Mouse (Mus musculus) fat pad, adult 2 months (tissue): ENCODE measurements around the gene Arf5.
A peak's percentile ranks its signal among the peaks of the same experiment; 100 is the strongest.

Experiments used
- DNase-seq: peaks from one replicate; pipeline ENCODE4 v3.0.0-alpha.2; 2011; ENCODE audit warnings: low read depth, low spot score; ENCODE audit errors: extremely low read depth

Arf5 gene

DNA sequence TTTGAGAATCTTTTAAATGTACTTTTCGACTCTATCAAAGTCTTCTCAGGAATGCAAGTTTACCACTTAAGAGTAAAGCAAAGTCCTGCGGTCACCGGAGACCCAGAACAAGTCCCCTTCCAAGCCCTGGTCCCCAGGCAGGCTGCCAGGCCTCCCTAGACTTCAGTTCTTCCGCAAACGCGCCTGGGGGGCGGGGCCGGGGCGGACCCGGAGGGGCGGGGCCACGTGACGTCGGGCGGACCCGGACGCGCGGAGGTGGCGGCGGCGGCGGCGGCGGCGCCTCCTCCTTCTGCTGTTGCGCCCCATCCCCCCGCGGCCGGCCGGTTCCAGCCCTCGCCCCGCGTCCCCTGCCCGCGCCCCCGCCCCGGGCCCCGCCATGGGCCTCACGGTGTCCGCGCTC lies at the start of gene Arf5:
Gene Arf5, plus strand, starts transcription at position 248 of the 400 bp plus-strand sequence.
- DNase-seq = no peak

DNA sequence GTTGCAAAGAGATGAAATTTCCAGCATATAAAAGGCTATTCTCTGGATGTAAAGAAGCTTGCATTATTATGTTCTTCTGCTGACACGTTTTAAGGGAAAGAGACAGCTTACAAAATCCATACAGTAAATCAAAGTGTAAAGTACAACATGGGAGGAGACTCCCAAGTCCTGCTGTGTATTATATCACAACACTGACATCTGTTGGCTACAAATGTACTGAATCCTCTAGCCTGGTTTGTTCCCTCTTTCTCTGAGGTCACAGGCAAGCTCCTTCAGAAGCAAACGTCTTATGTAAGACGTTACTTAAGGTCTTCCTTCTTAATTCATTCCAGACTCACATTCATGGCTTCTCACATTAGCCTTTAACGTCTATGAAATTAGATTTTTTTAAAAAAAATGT lies 41.4 kb upstream of the Arf5 start:
- DNase-seq = no peak

DNA sequence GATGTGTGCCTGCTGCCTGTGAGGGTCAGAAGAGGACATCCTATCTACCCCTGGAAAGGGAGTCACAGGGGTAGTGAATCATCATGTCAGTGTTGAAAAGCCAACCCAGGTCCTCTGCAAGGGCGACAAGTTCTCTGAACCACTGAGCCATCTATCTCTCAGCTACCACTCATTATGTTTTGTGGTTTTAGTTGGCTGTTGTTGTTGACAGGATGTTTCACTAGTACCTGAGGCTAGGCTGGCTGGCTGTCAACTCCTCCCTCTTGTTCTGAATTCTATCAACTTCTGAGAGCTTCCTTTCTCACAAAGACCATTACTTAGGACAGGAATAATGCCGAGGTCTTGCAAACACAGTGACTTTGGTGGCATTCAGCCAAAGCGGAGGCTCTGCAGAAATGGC lies 38.2 kb upstream of the Arf5 start:
- no peak for DNase-seq

DNA sequence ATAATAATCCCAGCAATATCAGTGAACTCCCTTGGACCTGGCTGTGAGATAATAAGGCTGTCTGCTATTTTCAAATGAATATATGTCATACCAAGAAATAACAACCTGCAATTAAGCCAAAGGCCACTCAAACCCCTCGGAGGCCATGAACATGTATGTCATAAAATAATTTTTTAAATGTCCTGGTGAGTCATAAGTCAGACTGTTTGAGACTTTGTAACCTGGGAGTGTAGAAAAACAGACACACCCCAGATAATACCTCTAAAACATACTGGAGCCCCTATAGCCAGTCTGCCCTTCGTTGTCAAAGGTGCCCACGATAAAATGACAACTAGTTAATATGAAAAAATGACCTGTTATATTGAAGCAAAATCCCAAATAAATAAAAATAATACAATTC lies 34.3 kb upstream of the Arf5 start:
- DNase-seq = no peak

DNA sequence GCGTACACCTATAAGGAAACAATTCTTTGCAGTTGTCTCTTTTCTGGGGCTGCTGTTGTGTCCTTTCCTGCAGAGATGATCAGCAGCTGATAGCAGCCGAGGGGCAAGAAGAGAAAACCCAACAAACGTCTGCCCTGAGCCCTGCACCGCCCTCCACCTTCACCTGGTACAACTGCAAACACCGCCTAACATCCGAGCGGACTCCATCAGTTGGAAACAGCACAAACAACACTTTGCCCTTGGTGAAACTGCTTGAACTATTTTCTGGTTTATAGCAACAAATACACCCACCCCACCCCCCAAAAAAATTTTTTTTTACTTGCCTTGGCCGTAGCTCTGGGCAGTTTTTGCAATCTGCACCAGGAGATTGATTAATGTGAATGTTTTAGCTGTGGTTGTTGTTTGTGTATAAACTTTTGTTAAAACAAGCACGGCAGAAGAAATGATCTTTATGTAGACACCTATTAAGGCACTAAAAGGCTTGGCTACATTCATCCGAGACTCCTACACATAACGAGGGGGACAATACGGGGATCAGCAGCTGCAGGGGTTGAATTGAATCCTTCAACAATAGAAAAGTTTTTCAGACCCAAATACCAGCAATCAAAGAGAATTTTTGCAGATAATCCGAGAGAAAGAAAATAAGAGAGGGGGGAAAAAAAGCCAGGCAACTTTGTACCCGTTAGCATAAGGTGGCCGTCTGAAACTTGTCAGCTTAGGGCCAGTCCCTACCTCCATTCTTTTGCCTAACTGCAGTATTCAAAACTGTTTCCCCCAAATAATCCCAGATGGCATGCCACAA lies 27.1 kb upstream of the Arf5 start:
- DNase-seq = no peak

DNA sequence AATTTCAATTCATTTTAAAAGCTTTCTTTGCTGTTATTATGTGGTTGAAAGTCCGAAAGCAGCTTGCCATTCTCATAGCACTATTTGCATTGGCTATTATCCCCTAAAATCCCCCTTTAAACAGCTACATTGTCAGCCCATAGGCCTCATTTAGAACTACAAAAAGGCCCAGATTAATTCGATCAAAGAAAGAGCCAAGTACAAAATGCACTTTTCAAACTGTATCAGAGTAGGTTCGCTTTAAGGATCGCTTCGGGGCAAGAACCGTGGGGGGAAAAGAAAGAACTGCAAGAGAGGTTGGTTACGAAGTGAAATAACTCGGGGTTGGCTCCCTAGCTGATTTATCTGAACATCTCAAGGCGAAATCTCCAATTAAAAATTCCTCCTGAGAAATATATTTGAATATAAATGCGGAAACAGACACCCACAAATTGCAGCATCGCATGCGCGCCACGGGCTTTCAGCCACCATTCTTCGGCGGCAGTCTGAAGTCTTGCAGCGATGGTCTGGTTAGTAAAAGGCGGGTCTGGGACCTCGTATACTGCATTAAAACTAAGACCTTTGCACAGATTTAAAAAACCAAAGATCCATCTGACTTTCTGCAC lies 26.4 kb upstream of the Arf5 start:
- DNase-seq = no peak

DNA sequence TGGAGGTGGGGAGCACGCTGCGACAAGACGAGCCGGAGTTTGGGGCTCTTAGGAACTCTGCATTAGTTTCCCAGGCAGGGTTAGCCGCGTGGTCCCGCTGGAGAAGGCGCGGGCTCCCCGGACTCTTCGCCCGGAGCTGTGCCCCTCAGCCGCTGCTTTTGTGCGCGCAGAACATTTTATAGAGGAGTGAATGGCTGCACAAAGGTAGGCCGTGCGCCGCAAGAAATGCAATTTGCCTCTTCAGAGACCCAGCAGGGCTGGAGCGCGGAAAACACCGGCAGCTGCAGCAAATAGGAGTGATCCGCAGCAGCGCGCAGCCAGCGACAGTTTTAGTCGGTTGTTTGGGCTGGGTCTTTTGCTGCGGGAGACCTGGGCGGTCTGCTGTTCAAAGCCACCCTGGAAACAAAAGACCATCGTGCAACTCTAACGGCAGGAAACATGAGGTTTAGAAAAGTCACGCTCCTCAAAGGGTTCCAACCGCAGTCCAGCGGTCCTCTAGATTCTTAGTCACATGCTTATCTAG lies 25.6 kb upstream of the Arf5 start, which contains the start of gene Zfp800:
Gene Zfp800, minus strand, starts transcription at position 325 of the 523 bp plus-strand sequence.
- no peak for DNase-seq

DNA sequence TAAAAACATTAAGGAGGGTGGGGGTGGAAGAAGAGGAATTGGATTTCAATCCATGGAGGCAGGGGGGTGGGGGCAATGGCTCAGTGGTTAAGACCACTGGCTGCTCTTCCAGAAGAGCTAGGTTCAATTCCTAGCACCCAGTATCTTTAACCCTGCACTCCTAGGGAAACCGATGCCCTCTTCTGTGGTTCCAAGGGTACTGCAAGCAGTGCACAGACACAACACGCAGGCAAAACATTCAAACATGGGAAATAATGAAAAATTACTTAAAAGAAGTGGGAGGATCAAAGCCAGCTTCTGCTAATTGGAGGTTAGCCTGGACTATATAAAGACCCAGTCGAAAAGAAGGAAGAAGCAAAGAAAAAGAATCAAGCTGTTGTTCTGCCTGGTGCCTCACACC lies 24.6 kb upstream of the Arf5 start:
- DNase-seq = no peak

DNA sequence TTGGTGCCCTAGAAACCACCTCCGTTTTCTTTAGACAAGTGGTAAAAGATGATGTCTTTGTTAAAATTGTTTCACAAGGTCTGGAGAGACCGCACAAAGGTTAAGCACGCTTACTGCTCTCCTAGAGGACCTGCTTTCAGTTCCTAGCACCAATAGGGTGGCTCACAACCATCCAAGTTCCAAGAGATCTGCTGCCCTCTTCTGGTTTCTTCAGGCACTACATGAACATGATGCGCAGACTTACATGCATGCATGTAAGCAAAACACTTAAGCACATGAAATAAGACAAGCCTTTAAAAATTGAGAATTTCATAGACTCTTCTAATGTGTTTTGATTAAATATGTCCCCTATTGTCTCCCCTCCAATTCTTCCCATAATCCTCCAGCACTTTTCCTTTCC lies 23.6 kb upstream of the Arf5 start:
- no peak for DNase-seq

DNA sequence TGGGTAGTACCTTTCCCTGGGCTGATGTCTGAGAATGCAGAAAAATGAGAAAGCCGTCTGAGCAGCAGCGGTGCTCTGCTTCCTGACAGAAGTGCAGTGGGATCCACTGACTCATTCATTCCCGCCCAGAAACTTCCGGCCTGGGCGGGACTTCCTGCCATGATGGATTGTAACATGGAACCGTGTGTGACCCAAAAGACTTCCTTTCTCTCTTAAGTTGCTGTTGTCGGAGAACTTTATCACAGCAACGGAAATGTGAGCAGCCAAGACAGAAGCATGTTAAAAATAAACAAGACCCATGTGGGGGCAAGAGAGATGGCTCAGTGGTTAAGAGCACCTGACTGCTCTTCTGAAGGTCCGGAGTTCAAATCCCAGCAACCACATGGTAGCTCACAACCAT lies 13.3 kb upstream of the Arf5 start:
- DNase-seq = no peak

DNA sequence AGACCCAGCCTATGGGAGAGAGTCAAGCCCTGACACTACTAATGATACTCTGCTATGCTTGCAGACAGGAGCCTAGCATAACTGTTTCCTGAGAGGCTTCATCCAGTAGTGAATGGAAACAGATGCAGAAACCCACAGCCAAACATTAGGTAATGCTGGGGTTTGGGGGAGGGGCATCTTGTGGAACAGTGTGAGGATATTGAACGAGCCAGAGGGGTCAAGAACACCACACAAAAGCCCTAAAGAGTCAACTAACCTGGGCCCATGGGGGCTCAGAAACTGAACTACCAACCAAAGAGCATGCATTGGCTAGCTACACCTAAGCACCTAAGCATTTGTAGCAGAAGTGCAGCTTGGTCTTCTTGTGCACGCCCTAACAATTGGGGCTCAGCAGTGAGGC lies 12.1 kb upstream of the Arf5 start:
- DNase-seq = no peak

DNA sequence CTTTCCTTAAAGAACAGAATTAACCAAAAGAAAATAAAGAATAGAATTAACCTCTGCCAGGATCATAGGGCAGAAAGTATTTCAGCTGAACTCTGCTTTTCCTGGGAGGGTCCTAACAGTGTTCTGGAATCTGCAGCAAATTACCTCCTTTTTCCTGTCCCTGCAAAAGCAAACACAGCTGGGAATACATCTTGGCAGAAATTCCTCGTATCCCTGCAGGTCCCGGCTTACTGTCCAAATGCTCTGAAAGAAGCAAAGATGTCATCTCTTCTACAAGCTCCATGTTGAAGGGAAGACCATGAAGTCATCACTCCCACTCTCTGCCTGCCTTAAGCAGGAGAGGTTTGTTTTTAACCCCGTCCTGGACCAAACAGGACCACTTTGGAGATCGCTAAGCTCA lies 6.4 kb upstream of the Arf5 start:
- no peak for DNase-seq

DNA sequence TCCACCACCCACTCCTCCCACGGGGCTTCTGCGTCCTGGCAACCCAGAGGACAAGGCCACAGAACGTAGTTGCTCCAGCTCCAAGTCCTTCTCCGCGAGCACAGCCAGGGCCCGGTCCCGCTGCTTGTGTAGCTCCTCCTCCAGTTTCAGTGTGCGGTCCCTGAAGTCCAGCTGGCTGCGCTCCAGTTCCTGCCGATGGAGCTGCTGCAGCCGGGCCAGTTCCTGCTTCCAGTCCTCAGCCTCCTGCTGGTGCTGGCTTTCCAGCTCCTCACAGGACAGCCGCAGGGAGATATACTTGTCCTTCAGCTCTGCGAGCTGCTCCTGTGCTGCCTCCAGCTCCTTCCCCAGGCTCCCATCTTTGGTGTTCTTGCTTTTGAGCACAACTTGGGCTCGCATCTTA lies 4.9 kb upstream of the Arf5 start:
- DNase-seq = no peak

DNA sequence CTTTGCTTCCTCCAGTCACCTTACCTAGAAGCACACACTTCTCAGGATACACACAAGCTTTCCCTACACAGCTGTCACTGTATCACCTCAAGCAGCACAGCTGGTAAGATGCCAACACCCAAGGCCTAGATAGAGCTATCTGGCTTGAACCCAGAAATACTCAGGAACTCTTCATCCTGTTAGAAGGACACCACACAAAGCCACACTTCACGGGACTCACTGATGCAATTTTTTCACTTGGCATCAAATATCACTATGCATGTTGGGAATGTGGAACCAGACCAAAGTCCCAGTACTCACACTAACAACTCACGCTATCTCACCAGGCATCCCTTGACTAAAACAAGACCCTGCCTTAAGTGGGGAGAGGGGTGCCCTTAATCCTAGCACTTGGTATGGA lies 3.7 kb upstream of the Arf5 start:
- no peak for DNase-seq

DNA sequence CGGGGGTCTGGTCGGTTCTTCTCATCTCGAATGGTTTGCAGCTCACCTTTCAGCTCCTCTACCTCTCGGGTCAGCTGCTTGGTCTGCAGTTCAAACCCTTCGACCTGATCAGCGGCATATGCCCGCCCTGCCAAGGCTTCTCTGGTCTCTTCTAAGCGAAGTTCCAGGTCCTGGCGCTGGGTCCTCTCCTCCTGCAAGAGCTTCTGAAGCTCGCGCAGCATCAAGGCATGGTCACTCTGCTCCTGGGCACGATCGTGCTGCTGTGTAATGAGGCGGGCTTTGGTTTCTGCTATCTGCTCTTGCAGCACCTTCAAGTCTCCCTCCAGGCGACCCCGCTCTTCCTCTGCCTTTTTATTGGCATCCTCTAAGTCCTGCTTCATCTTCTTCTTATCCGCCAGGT lies 3.0 kb upstream of the Arf5 start:
- DNase-seq = no peak

DNA sequence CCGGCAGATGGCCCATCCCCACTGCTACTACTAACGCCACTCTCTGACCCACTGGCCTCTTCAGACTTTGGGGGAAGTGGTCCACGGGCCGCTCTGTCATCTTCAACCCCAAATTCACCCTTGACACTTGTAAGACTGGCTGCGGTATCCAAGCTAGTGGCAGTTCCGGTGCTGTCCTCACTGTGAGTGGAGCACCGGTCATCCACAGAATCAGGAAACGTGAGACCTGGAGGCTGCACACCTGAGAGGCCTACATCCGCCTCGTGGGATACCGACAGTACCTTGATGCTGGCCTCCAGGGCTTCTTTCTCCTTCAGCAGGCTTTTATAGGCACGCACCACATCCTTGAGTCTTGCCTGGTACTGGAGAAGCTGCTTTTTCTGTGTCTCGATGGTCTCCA lies 2.5 kb upstream of the Arf5 start:
- DNase-seq = no peak

DNA sequence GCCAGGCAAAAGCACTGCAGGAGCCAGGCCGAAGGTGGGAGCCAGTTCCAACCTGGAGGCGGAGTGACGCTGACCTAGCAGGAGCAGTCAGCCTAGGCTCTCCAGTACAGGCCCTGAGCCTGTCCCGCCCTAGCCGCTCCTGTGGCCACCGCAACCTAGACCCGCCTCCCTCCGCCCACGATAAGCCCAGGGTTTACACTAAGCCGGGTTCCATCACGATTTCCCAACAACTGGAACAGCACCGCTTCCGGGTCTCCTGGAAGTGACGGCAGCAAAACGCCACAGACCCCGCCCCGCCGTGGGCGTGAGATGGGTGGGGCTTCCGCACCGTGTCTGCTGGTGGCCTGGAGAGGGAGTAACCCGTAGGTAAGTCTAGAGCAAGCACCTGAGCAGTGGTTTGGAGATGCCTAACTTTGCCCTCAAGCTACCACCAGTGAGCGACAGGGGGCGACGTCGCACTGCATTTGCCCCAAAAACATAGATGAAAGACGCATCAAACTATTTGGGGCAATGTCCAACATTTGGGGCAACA lies 1.8 kb upstream of the Arf5 start:
- DNase-seq = peak; percentile 82

DNA sequence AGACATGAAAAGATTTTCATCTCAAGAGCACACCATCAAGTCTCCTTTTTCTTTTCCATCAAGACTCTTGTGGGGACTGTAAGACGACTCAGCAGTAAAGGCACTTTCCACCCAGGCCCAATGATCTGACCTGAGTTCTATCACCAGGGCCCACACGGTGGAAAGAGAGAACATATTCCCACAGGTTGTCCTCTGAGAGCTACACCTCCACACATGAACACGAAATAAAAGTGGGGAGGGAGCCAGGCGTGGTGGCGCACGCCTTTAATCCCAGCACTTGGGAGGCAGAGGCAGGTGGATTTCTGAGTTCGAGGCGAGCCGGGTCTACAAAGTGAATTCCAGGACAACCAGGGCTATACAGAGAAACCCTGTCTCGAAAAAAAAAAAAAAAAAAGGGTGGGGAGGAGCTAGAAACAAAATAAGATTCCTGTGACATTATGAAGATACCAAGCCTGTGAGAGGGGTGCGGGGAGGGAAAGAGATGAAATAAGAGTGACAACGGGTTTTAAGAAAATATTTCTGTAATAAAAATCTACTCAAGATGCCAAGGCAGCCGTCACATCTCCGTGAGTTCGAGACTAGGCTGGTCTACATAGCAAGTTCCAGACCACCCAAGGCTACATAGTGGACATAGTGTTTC lies 589 bp upstream of the Arf5 start:
- no peak for DNase-seq

DNA sequence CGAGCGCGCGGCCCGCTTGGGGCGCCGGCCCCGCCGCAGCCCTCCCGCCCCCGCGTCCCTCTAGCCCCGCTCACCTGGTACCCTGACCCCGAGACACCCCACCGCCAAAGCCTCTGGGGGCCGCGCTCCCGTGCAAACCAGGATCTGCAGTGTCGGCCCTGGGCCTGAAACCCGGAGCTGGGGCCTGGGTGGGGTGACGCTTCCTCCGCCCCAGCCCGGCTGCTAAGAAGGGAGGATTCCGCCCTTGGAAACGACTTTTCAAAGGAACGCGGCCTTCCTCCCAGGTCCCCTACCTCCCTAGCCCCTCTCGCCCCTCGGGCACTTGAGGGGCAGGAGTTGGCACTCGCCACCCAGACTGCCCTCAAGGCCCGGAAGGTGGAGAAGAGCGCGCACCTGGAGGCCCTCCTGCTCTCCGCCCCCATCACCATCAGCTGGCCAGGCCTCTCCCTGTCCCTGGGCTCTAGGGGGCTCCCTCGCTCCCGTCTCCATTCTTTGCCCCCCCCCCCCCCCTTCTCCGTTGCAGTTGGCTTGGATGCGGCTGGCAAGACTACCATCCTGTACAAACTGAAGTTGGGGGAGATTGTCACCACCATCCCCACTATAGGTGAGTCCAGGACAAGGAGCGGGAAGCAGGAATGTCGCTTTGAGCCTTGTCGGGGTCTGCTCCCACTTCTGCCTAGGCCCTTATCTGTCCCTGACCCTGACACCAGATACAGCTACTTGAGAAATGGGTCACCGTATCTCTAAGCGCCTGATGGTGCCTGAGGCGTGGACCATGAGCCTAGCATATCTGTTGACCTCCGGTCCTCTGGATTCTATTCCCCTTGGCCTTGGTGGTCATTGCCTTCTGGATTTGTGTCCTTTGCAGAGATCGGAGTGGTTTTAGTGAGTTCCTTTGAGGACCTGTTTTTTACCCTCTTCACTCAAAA lies 671 bp downstream of the Arf5 start:
- DNase-seq = no peak

DNA sequence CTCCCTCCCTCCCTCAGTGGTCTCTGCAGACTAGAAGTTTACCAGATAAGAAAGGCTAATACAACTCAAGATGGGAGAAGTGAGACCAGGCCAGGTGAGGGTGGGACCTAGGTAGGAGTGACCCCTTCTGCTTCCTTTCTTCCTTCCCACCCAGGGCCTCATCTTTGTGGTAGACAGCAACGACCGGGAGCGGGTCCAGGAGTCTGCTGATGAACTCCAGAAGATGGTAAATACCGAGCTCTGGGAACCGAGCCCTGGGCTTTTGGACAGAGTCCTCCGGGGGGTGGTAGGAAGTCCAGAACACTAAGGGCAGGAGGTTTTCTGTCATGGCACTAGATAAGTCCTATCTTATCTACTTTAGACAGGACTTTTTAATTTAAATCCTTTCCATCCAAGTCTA lies 1.7 kb downstream of the Arf5 start:
- DNase-seq = no peak
